Mouse (Mus musculus) midbrain, embryonic 16.5 days (tissue): ENCODE measurements around the gene Tcte2. TPM values are rescaled to one million over a fixed set of nuclear protein-coding genes. Genes with fewer than 3 reads are reported as not detected.
"Not testable (repeated sequence)": the region's sequence is repeated elsewhere in the genome, so short reads cannot be mapped to it uniquely, and the experiment has no call there.

Source experiments
- ATAC-seq: fragments of 200-750 bp; cut with Nextera tagmentation; 2 replicates; pipeline ENCODE4 v1.8.0; 2017; ENCODE audit warnings: moderate TSS enrichment
- H3K27ac ChIP-seq: fragments of 300-500 bp; sonication (generic); 2 replicates; pipeline ENCODE4 v1.5.1; 2014; ENCODE audit warnings: mild to moderate bottlenecking, low read length, mixed read lengths
- H3K27me3 ChIP-seq: fragments of 300-500 bp; sonication (generic); 2 replicates; pipeline ENCODE4 v1.6.1; 2014; ENCODE audit warnings: low read depth, low read length, mixed read lengths; ENCODE audit not compliant: control insufficient read depth, insufficient read depth
- H3K36me3 ChIP-seq: fragments of 300-500 bp; sonication (generic); 2 replicates; pipeline ENCODE4 v1.6.1; 2014; ENCODE audit warnings: mild to moderate bottlenecking, low read length, moderate library complexity, mixed read lengths; ENCODE audit not compliant: control insufficient read depth, insufficient read depth
- H3K4me1 ChIP-seq: fragments of 300-500 bp; sonication (generic); 2 replicates; pipeline ENCODE4 v1.6.1; 2014; ENCODE audit warnings: mild to moderate bottlenecking, low read length, mixed read lengths; ENCODE audit not compliant: control insufficient read depth, insufficient read depth
- H3K4me2 ChIP-seq: fragments of 300-500 bp; sonication (generic); 2 replicates; pipeline ENCODE4 v1.6.1; 2014; ENCODE audit warnings: mild to moderate bottlenecking, low read length, mixed read lengths
- H3K4me3 ChIP-seq: fragments of 300-500 bp; sonication (generic); 2 replicates; pipeline ENCODE4 v1.5.1; 2014; ENCODE audit warnings: low read depth, mild to moderate bottlenecking, low read length, moderate library complexity, mixed read lengths
- H3K9ac ChIP-seq: fragments of 300-500 bp; sonication (generic); 2 replicates; pipeline ENCODE4 v1.6.1; 2014; ENCODE audit warnings: low read depth, low read length, mixed read lengths
- H3K9me3 ChIP-seq: fragments of 300-500 bp; sonication (generic); replicated peaks from 2 replicates; pipeline ENCODE4 v1.6.1; 2014; ENCODE audit warnings: mild to moderate bottlenecking, low read length, mixed read lengths; ENCODE audit not compliant: control insufficient read depth, poor library complexity, severe bottlenecking
- WGBS: fragments of 180-500 bp; shearing (Covaris S2); extraction: QIAGEN DNeasy Blood & Tissue Kit; methylation state at CpG from one replicate; pipeline ENCODE4 v1.1.7; 2014; 5-methylcytosine and 5-hydroxymethylcytosine counted together
- polyA plus RNA-seq: library from polyadenylated mRNA; unstranded; fragments of >200 nt; fragmentation: Nextera tagmentation; extraction: Ambion mirVana; gene quantifications from 2 replicates; pipeline ENCODE4 v1.2.1, GENCODE M21; 2015

Gene Tcte2
- 15.5 and 16.7 TPM in 2 replicates for polyA plus RNA-seq

- peaks cover 35% of the 10 kb centered on the region for H3K4me1 ChIP-seq
- H3K9ac ChIP-seq, result peak within 1 kb of the TSS; percentile 88
- H3K4me3 ChIP-seq, result peak within 1 kb of the TSS; percentile 76
- WGBS, result under 1% methylated on average over 72 of the region's 74 CpGs
- H3K27me3 ChIP-seq, result no peaks in the 10 kb centered on the region
- no peaks in the 10 kb centered on the region for H3K36me3 ChIP-seq
- peak within 1 kb of the TSS; percentile 98 for H3K27ac ChIP-seq
- no peaks in the 10 kb centered on the region for H3K9me3 ChIP-seq
- H3K4me2 ChIP-seq, result peak within 1 kb of the TSS; percentile 80
- ATAC-seq, result peak; percentile 34
Measured at GRCm38 (mm10) chr17:13761179-13761913, at the start of gene Tcte2. Tcte2 (minus strand) TSS chr17:13761825.

- H3K9me3 ChIP-seq, result no peaks in the 10 kb centered on the region
- 95% methylated on average over 1 of the region's 1 CpGs for WGBS
- H3K4me3 ChIP-seq, result no peak overlapping the region
- no peak overlapping the region for H3K4me2 ChIP-seq
- H3K27ac ChIP-seq, result no peak overlapping the region
- H3K4me1 ChIP-seq, result no peaks in the 10 kb centered on the region
- H3K9ac ChIP-seq, result no peak overlapping the region
- peaks cover 15% of the 10 kb centered on the region for H3K36me3 ChIP-seq
- H3K27me3 ChIP-seq, result no peaks in the 10 kb centered on the region
- ATAC-seq, result no peak
Measured at GRCm38 (mm10) chr17:13806016-13806415, 44.4 kb upstream of the Tcte2 start.

- Histone ChIP-seq H3K4me1 (no peaks in the 10 kb centered on the region), H3K9ac (no peak overlapping the region), H3K27ac (no peak overlapping the region), H3K9me3 (no peaks in the 10 kb centered on the region), H3K36me3 (peaks cover 3% of the 10 kb centered on the region), H3K27me3 (no peaks in the 10 kb centered on the region), H3K4me3 (no peak overlapping the region), H3K4me2 (no peak overlapping the region)
- ATAC-seq, result no peak
- 82% methylated on average over 2 of the region's 2 CpGs for WGBS
Measured at GRCm38 (mm10) chr17:13802836-13803408, 41.3 kb upstream of the Tcte2 start.

GRCm38 (mm10) chr17:13797691-13798090 lies 36.1 kb upstream of the Tcte2 start:
- no peak overlapping the region for H3K4me2 ChIP-seq
- no peaks in the 10 kb centered on the region for H3K27me3 ChIP-seq
- H3K9ac ChIP-seq, result no peak overlapping the region
- no peaks in the 10 kb centered on the region for H3K36me3 ChIP-seq
- H3K4me1 ChIP-seq, result no peaks in the 10 kb centered on the region
- WGBS, result 83% methylated on average over 1 of the region's 1 CpGs
- no peak overlapping the region for H3K27ac ChIP-seq
- no peaks in the 10 kb centered on the region for H3K9me3 ChIP-seq
- H3K4me3 ChIP-seq, result no peak overlapping the region
- ATAC-seq, result no peak

- H3K4me3 ChIP-seq, H3K27me3 ChIP-seq, H3K4me2 ChIP-seq, H3K27ac ChIP-seq, H3K36me3 ChIP-seq, ATAC-seq, H3K9me3 ChIP-seq, H3K9ac ChIP-seq, H3K4me1 ChIP-seq: not testable (repeated sequence)
- 96% methylated on average over 2 of the region's 2 CpGs for WGBS
Measured at GRCm38 (mm10) chr17:13790033-13790432, 28.4 kb upstream of the Tcte2 start.

DNA sequence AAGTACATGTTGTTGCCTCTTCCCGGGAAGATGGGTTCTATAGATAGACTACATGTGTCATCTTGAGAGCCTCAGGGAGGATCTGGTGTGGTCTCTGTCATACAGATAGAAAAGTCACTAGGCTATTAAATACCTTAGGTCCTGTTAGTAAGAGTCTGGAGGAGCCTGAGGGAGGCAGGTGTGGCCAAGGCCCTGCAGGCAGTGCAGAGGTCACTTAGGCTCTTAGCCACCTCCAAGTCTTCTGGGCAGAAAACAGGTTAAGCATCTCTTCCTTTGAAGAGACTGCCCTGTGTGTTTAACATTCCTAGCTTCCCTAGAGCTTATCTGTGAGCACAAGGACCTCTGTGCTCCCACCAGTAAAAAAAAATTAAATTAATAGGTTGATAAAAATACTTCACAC lies 21.8 kb upstream of the Tcte2 start:
- H3K27me3 ChIP-seq, result no peaks in the 10 kb centered on the region
- H3K4me1 ChIP-seq, result peaks cover 16% of the 10 kb centered on the region
- H3K9me3 ChIP-seq, result no peaks in the 10 kb centered on the region
- ATAC-seq, result no peak
- WGBS, result 77% methylated on average over 1 of the region's 1 CpGs
- no peak overlapping the region for H3K4me2 ChIP-seq
- H3K9ac ChIP-seq, result no peak overlapping the region
- H3K27ac ChIP-seq, result no peak overlapping the region
- no peak overlapping the region for H3K4me3 ChIP-seq
- no peaks in the 10 kb centered on the region for H3K36me3 ChIP-seq

GRCm38 (mm10) chr17:13781948-13782347 lies 20.3 kb upstream of the Tcte2 start:
- H3K27me3 ChIP-seq, result no peaks in the 10 kb centered on the region
- H3K27ac ChIP-seq, result no peak overlapping the region
- no peak for ATAC-seq
- no peaks in the 10 kb centered on the region for H3K9me3 ChIP-seq
- no peak overlapping the region for H3K9ac ChIP-seq
- no peaks in the 10 kb centered on the region for H3K36me3 ChIP-seq
- 92% methylated on average over 5 of the region's 5 CpGs for WGBS
- no peak overlapping the region for H3K4me2 ChIP-seq
- no peak overlapping the region for H3K4me3 ChIP-seq
- peaks cover 18% of the 10 kb centered on the region for H3K4me1 ChIP-seq

GRCm38 (mm10) chr17:13778865-13779264 lies 17.2 kb upstream of the Tcte2 start:
- no peaks in the 10 kb centered on the region for H3K36me3 ChIP-seq
- WGBS, result 98% methylated on average over 1 of the region's 1 CpGs

DNA sequence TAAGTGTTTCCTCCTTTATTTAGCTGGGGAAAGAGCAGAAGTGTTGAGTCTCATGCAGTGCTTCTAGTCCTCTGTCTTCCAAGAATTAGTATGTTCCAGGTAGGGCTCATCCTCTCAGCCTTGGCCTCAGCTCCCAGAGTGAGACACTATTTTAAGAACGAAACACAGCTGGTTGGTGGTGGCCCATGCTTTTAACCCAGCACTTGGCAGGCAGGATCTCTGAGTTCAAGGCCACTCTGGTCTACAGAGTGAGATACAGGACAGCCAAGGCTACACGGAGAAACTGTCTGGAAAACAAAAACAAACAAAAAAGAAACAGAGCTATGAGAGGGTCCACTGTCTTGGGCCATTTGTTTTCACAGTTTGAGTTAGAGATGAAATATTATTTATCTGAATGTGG lies 16.1 kb upstream of the Tcte2 start:
- no peaks in the 10 kb centered on the region for H3K9me3 ChIP-seq
- ATAC-seq, result no peak
- no peak overlapping the region for H3K27ac ChIP-seq
- H3K4me1 ChIP-seq, result peaks cover 4% of the 10 kb centered on the region
- 94% methylated on average over 2 of the region's 2 CpGs for WGBS
- no peaks in the 10 kb centered on the region for H3K27me3 ChIP-seq
- no peak overlapping the region for H3K9ac ChIP-seq
- H3K4me2 ChIP-seq, result no peak overlapping the region
- H3K36me3 ChIP-seq, result no peaks in the 10 kb centered on the region
- H3K4me3 ChIP-seq, result no peak overlapping the region

More at GRCm38 (mm10) chr17:13778865-13779264, 17.2 kb upstream of the Tcte2 start:
- Histone ChIP-seq H3K9ac (no peak overlapping the region), H3K27ac (no peak overlapping the region), H3K4me2 (no peak overlapping the region), H3K27me3 (no peaks in the 10 kb centered on the region), H3K4me3 (no peak overlapping the region), H3K4me1 (peaks cover 8% of the 10 kb centered on the region), H3K9me3 (no peaks in the 10 kb centered on the region)
- no peak for ATAC-seq
